Mouse (Mus musculus): ENCODE measurements around the gene Gm5136. TPM values are rescaled to one million over a fixed set of nuclear protein-coding genes. Genes with fewer than 3 reads are reported as not detected.

Gene Gm5136
- not detected in 2 replicates for polyA plus RNA-seq (2012; rRNA removed; ENCODE audit: low replicate concordance)

DNA sequence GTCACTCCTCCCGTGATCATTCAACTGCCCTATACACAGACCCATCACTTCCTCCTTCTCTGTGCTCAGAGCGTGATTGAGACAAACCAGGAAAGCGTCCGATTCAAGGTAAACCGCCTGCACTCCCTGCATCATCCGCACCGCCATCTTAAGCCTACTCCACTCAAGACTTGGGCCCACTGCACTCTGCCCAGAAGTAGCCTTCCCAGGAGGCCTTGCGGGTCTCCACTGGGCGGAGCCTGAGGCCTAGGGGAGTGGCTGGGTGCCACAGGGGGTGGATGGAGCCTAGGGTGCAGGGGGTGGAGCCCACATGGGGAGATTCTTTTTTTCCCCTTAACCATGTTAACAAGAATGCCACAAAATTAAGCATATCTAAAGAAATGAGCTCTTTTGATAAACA lies at the start of gene Gm5136:
Gene Gm5136, minus strand, starts transcription at position 215 of the 400 bp plus-strand sequence.

Measured in subcutaneous adipose tissue, adult 2 months (tissue).